Mouse (Mus musculus) MEL (cell line): Measurements from ENCODE around the gene Cnot9. TPM values are rescaled to one million over a fixed set of nuclear protein-coding genes. Genes with fewer than 3 reads are reported as not detected.

Source experiments
- DNase-seq: peaks from one replicate; pipeline ENCODE4 v3.0.0; 2011; ENCODE audit warnings: low read depth, low spot score
- H3K27ac ChIP-seq: 2 replicates; pipeline ENCODE4 v1.5.1; 2012; ENCODE audit warnings: low read depth, mild to moderate bottlenecking, control low read depth, low read length, moderate library complexity; ENCODE audit not compliant: control insufficient read depth
- H3K27me3 ChIP-seq, 2 experiments: fragments of 150-350 bp in 1 of 2; sonication (generic) in 1 of 2; 2 replicates each; pipeline ENCODE4 v1.6.1; 2012; ENCODE audit warnings: low read length in 2 of 2, mild to moderate bottlenecking in 2 of 2, improper control_type of control experiment in 1 of 2, moderate library complexity in 1 of 2; ENCODE audit not compliant: insufficient read depth in 2 of 2, control insufficient read depth in 1 of 2
- H3K36me3 ChIP-seq, 2 experiments: 2 replicates each; pipeline ENCODE4 v1.6.1; 2012 to 2014; ENCODE audit warnings: low read length in 2 of 2, improper control_type of control experiment in 1 of 2, inconsistent platforms in 1 of 2, mild to moderate bottlenecking in 1 of 2; ENCODE audit not compliant: insufficient read depth in 2 of 2, control insufficient read depth in 1 of 2
- H3K4me1 ChIP-seq, 2 experiments: fragments of 150-350 bp in 1 of 2; sonication (generic) in 1 of 2; 2 replicates each; pipeline ENCODE4 v1.6.1; 2012; ENCODE audit warnings: low read length in 2 of 2, improper control_type of control experiment in 1 of 2, mild to moderate bottlenecking in 1 of 2; ENCODE audit not compliant: insufficient read depth in 2 of 2, control insufficient read depth in 1 of 2
- H3K4me3 ChIP-seq, 2 experiments: fragments of 150-350 bp in 1 of 2; sonication (generic) in 1 of 2; 2 replicates each; pipeline ENCODE4 v1.5.1; 2012; ENCODE audit warnings: low read depth in 2 of 2, low read length in 2 of 2, mild to moderate bottlenecking in 2 of 2, moderate library complexity in 2 of 2, control low read depth in 1 of 2, improper control_type of control experiment in 1 of 2; ENCODE audit not compliant: control insufficient read depth in 1 of 2, insufficient read depth in 1 of 2
- H3K79me2 ChIP-seq: 2 replicates; pipeline ENCODE4 v1.6.1; 2012; ENCODE audit warnings: mild to moderate bottlenecking, low read length, moderate library complexity; ENCODE audit not compliant: control insufficient read depth, poor library complexity, insufficient read depth
- H3K9ac ChIP-seq: 2 replicates; pipeline ENCODE4 v1.6.1; 2012; ENCODE audit warnings: low read depth, mild to moderate bottlenecking, control low read depth, low read length, moderate library complexity; ENCODE audit not compliant: control insufficient read depth, poor library complexity, severe bottlenecking
- H3K9me3 ChIP-seq: fragments of 150-350 bp; sonication (generic); replicated peaks from 2 replicates; pipeline ENCODE4 v1.6.1; 2012; ENCODE audit warnings: mild to moderate bottlenecking, low read length, improper control_type of control experiment, moderate library complexity; ENCODE audit not compliant: insufficient read depth
- BHLHE40 ChIP-seq: IDR thresholded peaks from 2 replicates; pipeline ENCODE4 v1.6.1; 2012; ENCODE audit warnings: low read depth, mild to moderate bottlenecking, inconsistent platforms, low read length, improper control_type of control experiment, borderline replicate concordance
- EP300 ChIP-seq, 2 experiments: IDR thresholded peaks; 2 replicates each; pipeline ENCODE4 v1.6.1; 2011; ENCODE audit warnings: improper control_type of control experiment in 2 of 2, low read length in 2 of 2, low read depth in 1 of 2, mild to moderate bottlenecking in 1 of 2
- ETS1 ChIP-seq: IDR thresholded peaks from 2 replicates; pipeline ENCODE4 v1.6.1; 2012; ENCODE audit warnings: low read depth, mild to moderate bottlenecking, inconsistent platforms, low read length, improper control_type of control experiment, moderate library complexity
- GATA1 ChIP-seq: IDR thresholded peaks from 2 replicates; pipeline ENCODE4 v1.6.1; 2011; ENCODE audit warnings: low read depth, low read length, improper control_type of control experiment
- JUND ChIP-seq: IDR thresholded peaks from 2 replicates; pipeline ENCODE4 v1.6.1; 2011; ENCODE audit warnings: low read depth, mild to moderate bottlenecking, improper control_type of control experiment, low read length
- KAT2A ChIP-seq: conservative IDR thresholded peaks from 2 replicates; pipeline ENCODE4 v1.6.1; 2012; ENCODE audit warnings: low read depth, low read length, improper control_type of control experiment, inconsistent platforms
- MEF2A ChIP-seq: IDR thresholded peaks from 2 replicates; pipeline ENCODE4 v1.6.1; 2014; ENCODE audit warnings: low read depth, mild to moderate bottlenecking, inconsistent platforms, low read length, improper control_type of control experiment; ENCODE audit not compliant: poor library complexity, insufficient replicate concordance, severe bottlenecking; ENCODE audit errors: extremely low read depth
- MXI1 ChIP-seq: IDR thresholded peaks from 2 replicates; pipeline ENCODE4 v1.6.1; 2011; ENCODE audit warnings: mild to moderate bottlenecking, low read depth, low read length, improper control_type of control experiment
- MYB ChIP-seq: IDR thresholded peaks from 2 replicates; pipeline ENCODE4 v1.6.1; 2011; ENCODE audit warnings: mild to moderate bottlenecking, low read depth, low read length, improper control_type of control experiment
- RAD21 ChIP-seq: IDR thresholded peaks from 2 replicates; pipeline ENCODE4 v1.6.1; 2011; ENCODE audit warnings: mild to moderate bottlenecking, low read depth, low read length, improper control_type of control experiment
- RCOR1 ChIP-seq: IDR thresholded peaks from 2 replicates; pipeline ENCODE4 v1.6.1; 2012; ENCODE audit warnings: low read depth, mild to moderate bottlenecking, inconsistent platforms, low read length, improper control_type of control experiment
- SIN3A ChIP-seq: IDR thresholded peaks from 2 replicates; pipeline ENCODE4 v1.6.1; 2012; ENCODE audit warnings: low read length, improper control_type of control experiment, inconsistent platforms
- USF1 ChIP-seq: IDR thresholded peaks from 2 replicates; pipeline ENCODE4 v1.6.1; 2014; ENCODE audit warnings: low read depth, mild to moderate bottlenecking, inconsistent platforms, low read length, improper control_type of control experiment, moderate library complexity
- ZMIZ1 ChIP-seq: IDR thresholded peaks from 2 replicates; pipeline ENCODE4 v1.6.1; 2012; ENCODE audit warnings: low read depth, mild to moderate bottlenecking, inconsistent platforms, low read length, improper control_type of control experiment, moderate library complexity
- polyA plus RNA-seq, 2 experiments: library from polyadenylated mRNA; stranded (reverse) in 1 of 2; unstranded in 1 of 2; fragments of >175 nt in 1 of 2; fragments of >200 nt in 1 of 2; gene quantifications; 2 replicates each; pipeline versions ENCODE4 v1.2.1 to v1.2.4; 2012; ENCODE audit warnings: low replicate concordance in 2 of 2, low read depth in 1 of 2; ENCODE audit not compliant: insufficient read length in 2 of 2, insufficient read depth in 1 of 2, missing spikeins in 1 of 2
- total RNA-seq: library from RNA; depleted of rRNA; stranded (reverse); fragments of 300-350 nt; gene quantifications from 2 replicates; pipeline ENCODE4 v1.2.3, GENCODE M21; 2012

Gene Cnot9
- total and polyA plus RNA-seq, 3 experiments: 65.1 to 85.0 TPM; not detected in 1

DNA sequence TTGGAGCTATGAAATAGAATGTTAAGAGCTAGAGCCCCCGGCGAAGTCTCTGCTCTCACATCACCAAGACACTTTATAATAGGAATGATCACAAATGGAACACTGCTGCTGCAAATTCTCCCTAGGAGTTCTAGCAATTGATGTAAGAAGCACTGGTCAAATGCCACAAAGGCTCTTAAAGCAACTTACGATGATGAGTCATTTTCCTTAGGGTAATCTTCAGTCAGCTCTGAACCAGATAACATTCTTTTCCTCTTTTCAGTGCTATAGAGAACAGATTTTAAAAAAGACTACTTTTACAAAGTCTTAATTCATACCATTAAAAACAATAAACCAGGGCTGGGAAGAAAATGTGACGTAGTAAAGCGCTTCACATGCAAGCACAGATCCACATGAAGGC lies 20.1 kb upstream of the Cnot9 start:
- Histone ChIP-seq H3K79me2 (no peaks in the 10 kb centered on the region), H3K9ac (no peak overlapping the region), H3K27ac (no peak overlapping the region), H3K27me3 (no peaks in the 10 kb centered on the region), H3K9me3 (no peaks in the 10 kb centered on the region), H3K4me1 (no peaks in the 10 kb centered on the region), H3K36me3 (peaks cover 6 to 31% of the 10 kb centered on the region in 2 experiments), H3K4me3 (no peak overlapping the region)
- TF ChIP-seq JUND: 0 out of 2 replicates have a peak, but pooled peaks have one; percentile 61
- TF ChIP-seq GATA1: peak; percentile 45; the same call in 1 of the 2 replicates
- TF ChIP-seq EP300 (IDR thresholded peaks at IDR 0.05; ENCODE audit: low read depth in 1 of 2, low read length in 2 of 2): peak in 1 of 2 experiments; percentile 55; a peak in 2 of 4 replicates
- TF ChIP-seq MYB: no peak
- DNase-seq: peak; percentile 40

DNA sequence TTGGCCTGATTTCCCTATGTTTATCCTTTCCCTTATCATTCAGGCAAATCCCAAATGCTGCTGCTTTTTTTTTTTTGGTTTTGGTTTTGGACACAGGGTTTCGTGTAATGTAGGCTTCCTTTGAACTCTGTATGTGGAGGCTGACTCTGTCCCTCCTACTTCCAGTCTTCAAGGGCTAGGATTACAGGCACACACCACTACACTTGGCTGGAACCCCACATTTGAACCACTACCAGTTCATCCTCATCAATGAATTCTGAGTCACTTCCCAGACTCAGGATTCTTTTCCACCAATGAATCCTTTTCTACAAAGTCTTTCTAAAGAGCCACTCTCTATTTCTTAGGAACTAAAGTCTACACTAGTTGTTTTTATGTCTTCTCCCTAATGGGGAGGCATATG lies 4.8 kb upstream of the Cnot9 start:
- H3K9me3 ChIP-seq: no peaks in the 10 kb centered on the region
- DNase-seq: no peak
- H3K36me3 ChIP-seq: peaks cover 15 to 28% of the 10 kb centered on the region in 2 experiments
- H3K9ac ChIP-seq: no peak overlapping the region
- H3K79me2 ChIP-seq: peaks cover 30% of the 10 kb centered on the region
- no peak overlapping the region for H3K4me3 ChIP-seq
- H3K4me1 ChIP-seq: peaks cover 2 to 3% of the 10 kb centered on the region in 2 experiments; a peak in 2 of 4 replicates
- TF ChIP-seq USF1: no peak
- no peak for TF ChIP-seq BHLHE40
- TF ChIP-seq RCOR1: no peak
- no peak for TF ChIP-seq MXI1
- TF ChIP-seq JUND: no peak
- no peak for TF ChIP-seq SIN3A
- no peak for TF ChIP-seq KAT2A
- TF ChIP-seq, all 39 proteins: peak for 0
- no peak overlapping the region for H3K27ac ChIP-seq
- no peaks in the 10 kb centered on the region for H3K27me3 ChIP-seq

DNA sequence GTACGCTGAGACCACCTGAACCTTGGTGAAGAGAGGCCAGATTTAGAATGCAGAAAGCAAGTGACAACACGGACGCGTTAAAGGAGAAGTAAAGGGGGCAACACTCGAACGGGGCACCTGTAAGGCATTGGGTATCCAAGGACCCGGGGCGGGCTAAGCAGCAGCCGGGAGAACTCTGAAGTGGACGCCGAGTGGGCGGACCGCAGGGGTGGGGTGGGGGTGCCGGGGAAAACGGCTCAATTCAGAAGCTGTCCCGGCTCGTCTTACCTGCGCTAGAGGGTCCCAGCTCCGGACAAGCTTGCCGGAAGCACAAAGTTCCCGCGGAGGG lies 501 bp upstream of the Cnot9 start:
- H3K27me3 ChIP-seq: no peaks in the 10 kb centered on the region
- DNase-seq: no peak
- no peaks in the 10 kb centered on the region for H3K9me3 ChIP-seq
- peaks cover 0 to 41% of the 10 kb centered on the region in 2 experiments; a peak in 3 of 4 replicates for H3K36me3 ChIP-seq
- H3K27ac ChIP-seq: peak overlapping the region; percentile 63
- TF ChIP-seq ZMIZ1: 0 out of 2 replicates have a peak, but pooled peaks have one; percentile 19
- peak; percentile 84; the same call in 1 of the 2 replicates for TF ChIP-seq SIN3A
- TF ChIP-seq ETS1: no peak
- TF ChIP-seq RAD21: no peak
- TF ChIP-seq BHLHE40: no peak
- TF ChIP-seq MEF2A: no peak
- peaks cover 3 to 10% of the 10 kb centered on the region in 2 experiments; a peak in 3 of 4 replicates for H3K4me1 ChIP-seq
- peaks cover 66% of the 10 kb centered on the region for H3K79me2 ChIP-seq
- H3K4me3 ChIP-seq: peak overlapping the region; percentile 54 to 99
- peak overlapping the region; percentile 89 for H3K9ac ChIP-seq
